Mouse (Mus musculus): ENCODE data around the gene Cartpt. TPM values are rescaled to one million over a fixed set of nuclear protein-coding genes. Genes with fewer than 3 reads are reported as not detected.
A peak's percentile ranks its signal among the peaks of the same experiment; 100 is the strongest.
"Not testable (repeated sequence)": the region's sequence is repeated elsewhere in the genome, so short reads cannot be mapped to it uniquely, and the experiment has no call there.

Gene Cartpt
- polyA plus RNA-seq, 1 experiment from 2014 or later: 7.2 TPM

DNA sequence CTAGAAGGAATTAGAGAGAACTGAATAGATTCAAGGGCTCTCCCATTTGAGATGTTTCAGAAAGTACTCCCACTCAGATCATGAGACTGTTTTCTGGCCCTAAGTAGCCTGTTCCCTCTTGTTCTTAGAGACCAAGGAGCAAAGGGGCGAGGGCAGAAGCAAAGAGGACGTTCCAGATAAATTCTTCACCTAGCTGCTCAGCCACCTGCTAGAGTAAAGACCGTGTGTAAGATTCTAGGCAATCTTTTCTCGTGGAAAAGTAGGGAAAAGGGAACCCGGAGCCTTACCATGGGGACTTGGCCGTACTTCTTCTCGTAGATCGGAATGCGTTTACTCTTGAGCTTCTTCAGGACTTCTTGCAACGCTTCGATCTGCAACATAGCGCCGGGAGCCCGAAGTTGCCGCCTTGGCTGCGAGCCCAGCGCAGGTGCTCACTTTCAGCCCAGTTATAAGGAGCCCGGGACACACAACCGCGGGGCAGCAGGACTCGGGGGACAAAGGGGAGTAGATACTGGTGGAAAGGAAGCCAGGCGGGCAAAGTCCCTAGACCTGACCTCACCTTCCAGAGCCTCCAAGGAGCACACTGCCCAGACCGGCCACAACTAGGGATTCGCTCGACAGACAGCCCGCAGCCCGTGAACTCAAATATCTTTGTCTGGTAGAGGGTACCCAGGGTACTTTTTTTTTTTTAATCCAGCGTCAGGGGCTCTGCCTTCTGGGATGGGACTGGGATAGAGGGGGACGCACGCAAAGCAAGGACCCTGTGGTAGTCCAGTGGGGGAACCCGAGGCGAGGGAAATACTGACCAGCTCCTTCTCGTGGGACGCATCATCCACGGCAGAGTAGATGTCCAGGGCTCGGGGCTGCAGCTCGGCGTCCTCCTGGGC lies 978 bp downstream of the Cartpt start:
- Histone ChIP-seq H3K9me3 (replicated peaks) (no peaks in the 10 kb centered on the region), H3K27me3 (peaks cover 46% of the 10 kb centered on the region), H3K4me2 (peak overlapping the region; percentile 68), H3K9ac (peak overlapping the region; percentile 55; the same call in 1 of the 2 replicates), H3K27ac (no peak overlapping the region), H3K4me3 (peak overlapping the region; percentile 40), H3K36me3 (ENCODE audit: poor library complexity, severe bottlenecking) (no peaks in the 10 kb centered on the region), H3K4me1 (peaks cover 19% of the 10 kb centered on the region)
- no peak for ATAC-seq
- WGBS: 4% methylated on average over 38 of the region's 38 CpGs

DNA sequence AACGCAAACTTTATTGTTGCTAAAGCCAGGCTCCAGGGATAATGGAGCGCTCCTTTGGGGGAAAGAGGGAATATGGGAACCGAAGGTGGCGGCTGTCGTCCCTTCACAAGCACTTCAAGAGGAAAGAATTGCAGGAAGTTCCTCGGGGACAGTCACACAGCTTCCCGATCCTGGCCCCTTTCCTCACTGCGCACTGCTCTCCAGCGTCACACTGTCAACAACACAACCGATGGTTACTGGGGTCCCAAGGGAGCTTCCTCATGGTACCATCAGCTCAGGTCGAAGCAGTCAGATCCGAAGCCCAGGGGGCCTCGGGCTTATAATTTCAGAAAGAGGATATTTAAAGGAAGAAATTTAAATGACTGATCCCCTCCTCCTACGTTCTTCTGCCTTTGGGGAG lies 2.1 kb downstream of the Cartpt start:
- ATAC-seq: no peak
- Histone ChIP-seq H3K27me3 (peaks cover 46% of the 10 kb centered on the region), H3K9me3 (replicated peaks) (no peaks in the 10 kb centered on the region), H3K27ac (no peak overlapping the region), H3K9ac (no peak overlapping the region), H3K4me1 (peaks cover 19% of the 10 kb centered on the region), H3K36me3 (ENCODE audit: poor library complexity, severe bottlenecking) (no peaks in the 10 kb centered on the region), H3K4me2 (no peak overlapping the region), H3K4me3 (no peak overlapping the region)
- 24% methylated on average over 14 of the region's 14 CpGs for WGBS

DNA sequence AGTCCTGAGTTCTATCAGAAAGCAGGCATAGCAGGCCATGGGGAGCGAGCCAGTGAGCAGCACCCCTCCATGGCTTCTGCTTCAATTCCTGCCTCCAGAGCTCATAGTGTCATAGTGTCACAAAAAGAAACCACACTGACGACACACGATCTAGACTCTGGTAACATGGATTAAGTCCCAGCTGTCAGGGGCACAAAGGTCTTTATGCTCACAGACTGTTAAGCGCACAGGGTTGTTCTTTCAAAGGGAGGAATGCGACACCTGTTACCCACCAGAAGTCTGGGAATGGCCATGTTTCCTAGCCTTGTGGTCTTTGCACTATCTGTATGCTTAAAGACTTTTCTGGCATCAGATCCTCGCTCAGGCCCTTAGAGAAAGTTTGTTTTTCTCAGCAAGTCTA lies 15.3 kb downstream of the Cartpt start:
- ATAC-seq: no peak
- whole genome bisulfite sequencing: 63% methylated on average over 6 of the region's 6 CpGs
- Histone ChIP-seq H3K4me1 (no peaks in the 10 kb centered on the region), H3K4me3 (no peak overlapping the region), H3K4me2 (no peak overlapping the region), H3K36me3 (ENCODE audit: poor library complexity, severe bottlenecking) (no peaks in the 10 kb centered on the region), H3K9me3 (replicated peaks) (no peaks in the 10 kb centered on the region), H3K27ac (no peak overlapping the region), H3K9ac (no peak overlapping the region), H3K27me3 (no peaks in the 10 kb centered on the region)

DNA sequence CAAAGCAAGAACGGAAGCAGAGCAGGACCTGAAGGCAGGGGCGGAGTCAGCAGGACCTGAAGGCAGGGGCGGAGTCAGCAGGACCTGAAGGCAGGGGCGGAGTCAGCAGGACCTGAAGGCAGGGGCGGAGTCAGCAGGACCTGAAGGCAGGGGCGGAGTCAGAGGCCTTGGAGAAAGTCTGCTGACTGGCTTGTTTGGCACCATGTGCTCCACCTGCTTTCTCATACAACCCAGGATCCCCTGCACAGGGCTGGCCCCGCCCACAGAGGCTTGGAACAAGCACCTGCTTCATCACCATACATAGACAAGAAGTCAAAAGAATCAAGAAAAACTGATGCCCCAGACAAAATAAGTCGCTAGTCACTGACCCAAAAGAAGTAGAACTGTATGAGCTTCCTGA lies 19.1 kb downstream of the Cartpt start:
- not testable (repeated sequence) for H3K9ac ChIP-seq; H3K27ac ChIP-seq; H3K36me3 ChIP-seq (ENCODE audit: poor library complexity, severe bottlenecking); H3K9me3 ChIP-seq (replicated peaks); H3K27me3 ChIP-seq; H3K4me2 ChIP-seq; H3K4me1 ChIP-seq; H3K4me3 ChIP-seq; ATAC-seq
- WGBS: 78% methylated on average over 8 of the region's 8 CpGs

DNA sequence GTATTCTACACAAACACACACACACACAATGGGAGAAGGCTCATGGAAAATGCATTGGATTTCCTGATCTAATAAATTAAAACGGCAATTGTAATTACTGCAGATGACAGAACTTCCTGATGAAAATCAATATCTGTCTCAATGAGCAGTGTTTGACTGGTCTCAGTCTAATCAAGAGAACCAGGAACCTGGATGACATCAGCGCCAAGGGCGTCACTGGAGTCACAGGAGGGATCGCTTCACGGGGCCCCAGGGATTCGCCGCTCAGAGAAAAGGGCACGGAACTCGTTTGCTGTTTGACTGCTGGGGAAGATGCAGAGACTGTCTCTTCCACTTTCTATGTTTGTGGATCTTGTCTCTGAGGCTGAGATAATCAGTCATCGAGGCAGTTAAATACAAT lies 21.2 kb downstream of the Cartpt start:
- WGBS: 79% methylated on average over 10 of the region's 10 CpGs
- ATAC-seq: no peak
- no peak overlapping the region for H3K9ac ChIP-seq

DNA sequence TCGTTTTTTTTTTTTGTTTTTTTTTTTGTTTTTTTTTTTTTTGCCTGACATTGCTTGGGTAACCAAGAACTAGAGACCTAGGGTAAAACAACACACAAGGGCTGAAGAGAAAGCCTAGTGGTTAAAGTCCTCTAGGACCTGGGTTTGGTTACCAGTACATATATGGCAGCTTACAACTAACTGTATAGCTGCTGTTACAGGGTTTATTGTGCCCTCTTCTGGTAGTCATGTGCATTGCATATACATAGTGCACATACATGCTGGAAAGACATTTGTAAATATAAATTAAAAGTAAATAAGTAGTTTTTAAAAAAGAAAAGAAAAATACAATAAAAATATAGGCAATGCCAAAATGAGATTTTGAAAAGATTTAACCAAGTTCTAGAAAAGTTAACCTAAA lies 28.8 kb downstream of the Cartpt start:
- H3K27ac ChIP-seq: no peak overlapping the region
- H3K36me3 ChIP-seq (ENCODE audit: poor library complexity, severe bottlenecking): no peaks in the 10 kb centered on the region
- no peaks in the 10 kb centered on the region for H3K27me3 ChIP-seq
- no peak overlapping the region for H3K9ac ChIP-seq
- H3K4me2 ChIP-seq: no peak overlapping the region
- H3K4me1 ChIP-seq: no peaks in the 10 kb centered on the region
- no peak overlapping the region for H3K4me3 ChIP-seq
- no peak for ATAC-seq
- WGBS: 61% methylated on average over 1 of the region's 1 CpGs
- peaks cover 7% of the 10 kb centered on the region for H3K9me3 ChIP-seq (replicated peaks)

More for the DNA sequence above, 21.2 kb downstream of the Cartpt start:
- Histone ChIP-seq H3K27me3 (no peaks in the 10 kb centered on the region), H3K4me3 (no peak overlapping the region), H3K27ac (no peak overlapping the region), H3K4me2 (no peak overlapping the region), H3K36me3 (ENCODE audit: poor library complexity, severe bottlenecking) (no peaks in the 10 kb centered on the region), H3K9me3 (replicated peaks) (no peaks in the 10 kb centered on the region), H3K4me1 (no peaks in the 10 kb centered on the region)

DNA sequence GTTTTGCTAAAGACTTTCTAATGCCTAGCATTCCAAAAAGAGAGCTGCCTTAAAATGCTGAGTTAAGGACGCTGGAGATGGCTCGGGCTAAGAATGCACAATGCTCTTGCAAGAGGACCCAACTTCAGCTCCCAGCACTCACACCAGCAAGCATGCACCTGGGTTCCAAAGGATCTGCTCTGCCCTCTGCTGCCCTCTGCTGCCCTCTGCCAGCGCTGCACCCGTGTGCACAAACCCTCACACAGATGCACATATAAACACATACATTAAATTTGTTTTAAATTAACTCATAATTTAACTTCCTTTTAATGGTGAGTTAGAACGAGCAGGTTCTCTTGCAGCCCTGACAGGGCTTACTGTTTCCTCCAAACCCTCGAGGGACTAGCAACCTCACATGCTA lies 32.5 kb downstream of the Cartpt start:
- Histone ChIP-seq H3K27ac (no peak overlapping the region), H3K36me3 (ENCODE audit: poor library complexity, severe bottlenecking) (no peaks in the 10 kb centered on the region), H3K4me2 (no peak overlapping the region), H3K4me1 (no peaks in the 10 kb centered on the region), H3K27me3 (no peaks in the 10 kb centered on the region), H3K9ac (no peak overlapping the region), H3K9me3 (replicated peaks) (peaks cover 7% of the 10 kb centered on the region), H3K4me3 (no peak overlapping the region)
- ATAC-seq: no peak
- 93% methylated on average over 6 of the region's 6 CpGs for WGBS

DNA sequence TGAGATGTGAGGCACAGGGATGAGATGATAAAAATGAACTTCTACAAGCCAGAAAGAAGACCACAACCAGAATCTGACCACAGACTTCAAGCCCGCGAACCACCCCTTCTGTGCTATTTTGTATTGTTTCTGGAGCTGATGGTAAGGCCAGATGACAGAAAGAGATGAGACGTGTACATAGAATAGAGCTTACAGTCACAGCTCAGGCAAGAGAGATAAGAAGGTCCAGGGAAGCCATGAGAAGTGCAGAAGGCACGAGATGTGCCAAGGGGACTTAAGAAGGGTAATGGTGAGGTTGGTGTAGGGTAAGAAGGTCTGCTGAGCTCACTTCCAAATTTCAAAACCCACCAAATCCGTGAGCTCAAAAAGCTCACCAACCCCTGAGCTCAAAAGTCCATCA lies 36.6 kb downstream of the Cartpt start:
- no peak overlapping the region for H3K27ac ChIP-seq
- H3K9me3 ChIP-seq (replicated peaks): peaks cover 7% of the 10 kb centered on the region
- ATAC-seq: no peak
- no peak overlapping the region for H3K9ac ChIP-seq
- H3K36me3 ChIP-seq (ENCODE audit: poor library complexity, severe bottlenecking): no peaks in the 10 kb centered on the region
- WGBS: 82% methylated on average over 5 of the region's 5 CpGs
- no peak overlapping the region for H3K4me3 ChIP-seq
- no peaks in the 10 kb centered on the region for H3K4me1 ChIP-seq
- H3K4me2 ChIP-seq: no peak overlapping the region
- H3K27me3 ChIP-seq: no peaks in the 10 kb centered on the region

DNA sequence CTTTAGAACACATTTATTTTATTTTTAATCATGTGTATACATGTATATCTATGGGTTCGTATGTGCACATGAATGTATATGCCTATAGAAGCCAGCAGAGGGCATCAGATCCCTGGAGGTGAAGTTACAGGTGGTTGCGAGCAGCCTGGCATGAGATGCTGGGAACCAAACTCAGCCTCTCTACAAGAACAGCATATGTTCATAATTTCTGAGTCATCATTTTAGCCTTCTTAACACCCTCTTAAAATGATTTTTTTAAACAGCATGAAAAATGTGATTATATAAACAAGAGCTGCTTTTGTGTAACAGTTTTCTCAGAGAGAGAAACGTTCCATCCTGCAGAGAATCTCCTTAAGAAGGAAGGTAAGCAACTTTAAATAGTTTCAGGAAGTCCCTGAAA lies 40.2 kb downstream of the Cartpt start:
- Histone ChIP-seq H3K9ac (no peak overlapping the region), H3K4me1 (no peaks in the 10 kb centered on the region), H3K36me3 (ENCODE audit: poor library complexity, severe bottlenecking) (no peaks in the 10 kb centered on the region), H3K9me3 (replicated peaks) (no peaks in the 10 kb centered on the region), H3K27ac (no peak overlapping the region), H3K4me2 (no peak overlapping the region), H3K4me3 (no peak overlapping the region), H3K27me3 (no peaks in the 10 kb centered on the region)
- no peak for ATAC-seq
- WGBS: 90% methylated on average over 3 of the region's 3 CpGs

DNA sequence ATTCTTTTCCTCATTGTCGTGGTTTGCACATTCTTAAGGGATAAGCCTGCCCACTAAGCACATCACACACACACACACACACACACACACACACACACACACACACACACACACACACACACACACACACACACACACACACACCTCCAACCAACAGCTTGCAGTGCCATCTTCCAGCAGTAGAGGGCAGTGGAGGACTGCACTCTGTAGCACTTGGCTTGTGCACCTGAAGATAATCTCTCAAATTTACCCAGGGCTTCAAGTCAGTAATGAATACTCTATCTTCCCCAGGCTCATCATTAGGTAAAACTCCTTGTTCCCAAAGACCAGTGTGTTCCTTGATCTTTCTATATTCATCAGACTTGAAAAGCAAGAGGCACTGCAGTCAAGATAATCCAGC lies 41.8 kb downstream of the Cartpt start:
- Histone ChIP-seq H3K27ac (no peak overlapping the region), H3K36me3 (ENCODE audit: poor library complexity, severe bottlenecking) (no peaks in the 10 kb centered on the region), H3K27me3 (no peaks in the 10 kb centered on the region), H3K9ac (no peak overlapping the region), H3K9me3 (replicated peaks) (no peaks in the 10 kb centered on the region), H3K4me3 (no peak overlapping the region), H3K4me2 (no peak overlapping the region), H3K4me1 (no peaks in the 10 kb centered on the region)
- 0% methylated on average over 1 of the region's 1 CpGs for WGBS
- no peak; the same call in 1 of the 2 replicates for ATAC-seq

DNA sequence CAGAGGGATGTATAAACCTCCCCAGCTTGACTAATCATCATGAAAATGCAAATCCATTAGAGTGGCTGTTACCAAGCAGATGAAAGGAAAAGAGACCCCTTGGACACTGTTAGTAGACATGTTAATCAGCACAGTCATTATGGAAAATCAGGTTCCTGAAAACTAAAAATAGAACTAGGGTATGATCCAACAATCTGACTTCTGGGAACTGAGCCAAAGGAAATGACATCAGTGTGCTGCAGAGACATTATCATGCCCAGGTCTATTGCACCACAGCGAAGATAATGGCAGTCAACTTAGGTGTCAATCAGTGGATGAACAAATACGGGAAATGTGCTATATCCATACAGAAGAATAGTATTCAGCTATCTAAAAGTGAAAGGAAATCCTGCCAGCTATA lies 43.0 kb downstream of the Cartpt start:
- 63% methylated on average over 2 of the region's 2 CpGs for WGBS
- Histone ChIP-seq H3K4me1 (no peaks in the 10 kb centered on the region), H3K27me3 (no peaks in the 10 kb centered on the region), H3K9ac (no peak overlapping the region), H3K27ac (no peak overlapping the region), H3K4me2 (no peak overlapping the region), H3K36me3 (ENCODE audit: poor library complexity, severe bottlenecking) (no peaks in the 10 kb centered on the region), H3K9me3 (replicated peaks) (no peaks in the 10 kb centered on the region), H3K4me3 (no peak overlapping the region)
- ATAC-seq: 0 out of 2 replicates have a peak, but pooled peaks have one; percentile 30

DNA sequence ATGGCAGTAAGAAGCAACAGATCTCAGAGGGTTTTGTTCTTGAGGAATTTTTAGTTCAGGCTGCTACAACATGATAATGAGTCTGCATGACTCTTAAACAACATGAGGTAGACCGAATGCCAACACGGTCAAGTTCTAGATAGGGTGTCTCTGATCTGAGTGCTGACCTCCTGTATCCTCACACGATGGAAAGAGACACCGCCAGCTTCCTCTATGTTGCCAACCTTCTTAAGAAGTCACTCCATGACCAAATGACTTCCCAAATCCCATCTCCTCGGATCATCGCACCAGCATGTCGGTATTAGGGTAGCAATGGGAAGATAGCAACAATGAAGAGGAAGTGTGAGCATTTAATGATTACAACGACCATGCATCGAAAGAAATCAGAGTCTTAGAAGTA lies 43.6 kb downstream of the Cartpt start:
- Histone ChIP-seq H3K4me1 (no peaks in the 10 kb centered on the region), H3K4me2 (no peak overlapping the region), H3K27me3 (no peaks in the 10 kb centered on the region), H3K27ac (no peak overlapping the region), H3K36me3 (ENCODE audit: poor library complexity, severe bottlenecking) (no peaks in the 10 kb centered on the region), H3K9me3 (replicated peaks) (no peaks in the 10 kb centered on the region), H3K9ac (no peak overlapping the region), H3K4me3 (no peak overlapping the region)
- no peak for ATAC-seq
- 76% methylated on average over 9 of the region's 9 CpGs for WGBS

DNA sequence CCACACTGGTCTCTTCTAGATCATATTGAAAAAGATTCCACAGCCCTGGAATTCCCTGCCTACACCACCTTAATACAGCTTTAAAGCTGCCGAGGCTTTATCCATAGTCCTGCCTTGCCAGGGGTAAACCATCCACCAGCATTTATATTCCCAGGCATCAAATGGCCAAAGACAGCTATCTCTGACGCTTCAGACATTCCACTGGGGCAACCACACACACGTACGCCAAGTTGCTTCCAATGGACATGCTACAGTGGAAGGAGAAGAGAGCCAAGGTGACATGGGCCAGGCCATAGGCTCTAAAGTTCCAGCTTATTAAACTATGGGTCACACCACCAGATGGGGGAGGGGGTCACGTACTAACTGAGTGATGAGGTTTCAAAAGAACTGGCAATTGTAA lies 45.7 kb downstream of the Cartpt start:
- Histone ChIP-seq H3K4me1 (no peaks in the 10 kb centered on the region), H3K4me2 (no peak overlapping the region), H3K27ac (no peak overlapping the region), H3K36me3 (ENCODE audit: poor library complexity, severe bottlenecking) (no peaks in the 10 kb centered on the region), H3K9ac (no peak overlapping the region), H3K27me3 (no peaks in the 10 kb centered on the region), H3K9me3 (replicated peaks) (no peaks in the 10 kb centered on the region), H3K4me3 (no peak overlapping the region)
- 82% methylated on average over 5 of the region's 5 CpGs for WGBS
- ATAC-seq: no peak

All from forebrain, embryonic 13.5 days (tissue).